Mouse (Mus musculus) CH12.LX (cell line): ENCODE measurements around the gene Sgf29. TPM values are rescaled to one million over a fixed set of nuclear protein-coding genes. Genes with fewer than 3 reads are reported as not detected.

Source experiments
- DNase-seq: peaks from one replicate; pipeline ENCODE4 v3.0.0-alpha.2; 2013; ENCODE audit errors: extremely low read depth
- H3K27ac ChIP-seq: 2 replicates; pipeline ENCODE4 v1.5.1; 2012; ENCODE audit warnings: low read depth, mild to moderate bottlenecking, control low read depth, moderate library complexity; ENCODE audit not compliant: insufficient read depth
- H3K27me3 ChIP-seq: replicated peaks from 2 replicates; pipeline ENCODE3; 2012; ENCODE audit warnings: inconsistent platforms
- H3K36me3 ChIP-seq, 2 experiments: replicated peaks in 1 of 2; 2 replicates each; pipeline versions ENCODE3 to v1.6.1; 2012; ENCODE audit warnings: inconsistent platforms in 1 of 2, low read length in 1 of 2, mild to moderate bottlenecking in 1 of 2, mixed read lengths in 1 of 2, moderate library complexity in 1 of 2; ENCODE audit not compliant: control insufficient read depth in 1 of 2, insufficient read depth in 1 of 2
- H3K4me1 ChIP-seq, 2 experiments: 2 replicates each; pipeline ENCODE4 v1.6.1; 2012; ENCODE audit warnings: inconsistent platforms in 1 of 2, moderate library complexity in 1 of 2; ENCODE audit not compliant: insufficient read depth in 2 of 2, control insufficient read depth in 1 of 2
- H3K4me2 ChIP-seq: 2 replicates; pipeline ENCODE4 v1.6.1; 2012; ENCODE audit warnings: low read depth, mild to moderate bottlenecking, control low read depth; ENCODE audit not compliant: poor library complexity, insufficient read depth, severe bottlenecking
- H3K4me3 ChIP-seq, 3 experiments: fragments of 150-350 bp in 1 of 3; sonication (generic) in 1 of 3; replicated peaks in 1 of 3; 2 replicates each; pipeline versions ENCODE3 to v1.5.1; 2011 to 2012; ENCODE audit warnings: low read depth in 2 of 3, low read length in 2 of 3, mild to moderate bottlenecking in 2 of 3, moderate library complexity in 2 of 3, control low read depth in 1 of 3, improper control_type of control experiment in 1 of 3, inconsistent platforms in 1 of 3, mixed read lengths in 1 of 3; ENCODE audit not compliant: poor library complexity in 1 of 3
- H3K79me2 ChIP-seq: replicated peaks from 2 replicates; pipeline ENCODE4 v1.6.1; 2012; ENCODE audit warnings: mild to moderate bottlenecking, moderate library complexity; ENCODE audit not compliant: control insufficient read depth, poor library complexity, insufficient read depth, severe bottlenecking; ENCODE audit errors: extremely low read depth
- H3K9ac ChIP-seq: 2 replicates; pipeline ENCODE4 v1.6.1; 2012; ENCODE audit warnings: low read depth, mild to moderate bottlenecking, control low read depth, moderate library complexity; ENCODE audit not compliant: insufficient read depth
- H3K9me3 ChIP-seq: replicated peaks from 2 replicates; pipeline ENCODE3; 2012; ENCODE audit warnings: low read length, inconsistent platforms, mixed read lengths
- BHLHE40 ChIP-seq: IDR thresholded peaks from 2 replicates; pipeline ENCODE4 v1.6.1; 2011; ENCODE audit warnings: mild to moderate bottlenecking, low read depth, low read length, improper control_type of control experiment
- CHD1 ChIP-seq: IDR thresholded peaks from 2 replicates; pipeline ENCODE4 v1.6.1; 2012; ENCODE audit warnings: low read depth, low read length, improper control_type of control experiment, inconsistent platforms
- CTCF ChIP-seq, 2 experiments: IDR thresholded peaks in 1 of 2; conservative IDR thresholded peaks in 1 of 2; 2 replicates each; pipeline ENCODE4 v1.5.1; 2011 to 2012; ENCODE audit warnings: low read depth in 2 of 2, low read length in 2 of 2, improper control_type of control experiment in 1 of 2, inconsistent platforms in 1 of 2, mild to moderate bottlenecking in 1 of 2, moderate library complexity in 1 of 2
- E2F4 ChIP-seq: IDR thresholded peaks from 2 replicates; pipeline ENCODE4 v1.6.1; 2011; ENCODE audit warnings: low read depth, low read length, improper control_type of control experiment; ENCODE audit not compliant: insufficient replicate concordance
- ELF1 ChIP-seq: IDR thresholded peaks from 2 replicates; pipeline ENCODE4 v1.6.1; 2014; ENCODE audit warnings: low read depth, mild to moderate bottlenecking, inconsistent platforms, low read length, improper control_type of control experiment
- EP300 ChIP-seq: IDR thresholded peaks from 2 replicates; pipeline ENCODE4 v1.6.1; 2011; ENCODE audit warnings: low read length, improper control_type of control experiment
- ETS1 ChIP-seq: conservative IDR thresholded peaks from 2 replicates; pipeline ENCODE4 v1.6.1; 2012; ENCODE audit warnings: low read depth, mild to moderate bottlenecking, inconsistent platforms, low read length, improper control_type of control experiment, moderate library complexity
- GABPA ChIP-seq: IDR thresholded peaks from 2 replicates; pipeline ENCODE4 v1.6.1; 2012; ENCODE audit warnings: low read depth, low read length, improper control_type of control experiment, inconsistent platforms; ENCODE audit not compliant: insufficient replicate concordance
- IRF4 ChIP-seq: IDR thresholded peaks from 2 replicates; pipeline ENCODE4 v1.6.1; 2014; ENCODE audit warnings: low read depth, mild to moderate bottlenecking, inconsistent platforms, low read length, improper control_type of control experiment
- JUN ChIP-seq: IDR thresholded peaks from 2 replicates; pipeline ENCODE4 v1.6.1; 2011; ENCODE audit warnings: low read depth, mild to moderate bottlenecking, low read length, improper control_type of control experiment, moderate library complexity; ENCODE audit not compliant: insufficient read depth
- JUND ChIP-seq: conservative IDR thresholded peaks from 2 replicates; pipeline ENCODE4 v1.6.1; 2011; ENCODE audit warnings: low read depth, low read length, improper control_type of control experiment
- KAT2A ChIP-seq: IDR thresholded peaks from 2 replicates; pipeline ENCODE4 v1.6.1; 2012; ENCODE audit warnings: low read length, improper control_type of control experiment, inconsistent platforms; ENCODE audit not compliant: insufficient replicate concordance
- MAFK ChIP-seq: IDR thresholded peaks from 2 replicates; pipeline ENCODE4 v1.6.1; 2011; ENCODE audit warnings: low read length, improper control_type of control experiment; ENCODE audit not compliant: insufficient replicate concordance
- MAX ChIP-seq: IDR thresholded peaks from 2 replicates; pipeline ENCODE4 v1.6.1; 2011; ENCODE audit warnings: low read length, improper control_type of control experiment
- MAZ ChIP-seq: IDR thresholded peaks from 2 replicates; pipeline ENCODE4 v1.6.1; 2012; ENCODE audit warnings: low read depth, mild to moderate bottlenecking, inconsistent platforms, low read length, improper control_type of control experiment, moderate library complexity
- MEF2A ChIP-seq: IDR thresholded peaks from 2 replicates; pipeline ENCODE4 v1.6.1; 2014; ENCODE audit warnings: low read depth, mild to moderate bottlenecking, inconsistent platforms, low read length, improper control_type of control experiment, borderline replicate concordance
- MXI1 ChIP-seq: IDR thresholded peaks from 2 replicates; pipeline ENCODE4 v1.6.1; 2011; ENCODE audit warnings: mild to moderate bottlenecking, low read depth, low read length, improper control_type of control experiment
- MYC ChIP-seq: IDR thresholded peaks from 2 replicates; pipeline ENCODE4 v1.6.1; 2011; ENCODE audit warnings: low read depth, mild to moderate bottlenecking, improper control_type of control experiment, low read length
- NELFE ChIP-seq: IDR thresholded peaks from 2 replicates; pipeline ENCODE4 v1.6.1; 2011; ENCODE audit warnings: low read depth, low read length, improper control_type of control experiment
- NRF1 ChIP-seq: IDR thresholded peaks from 2 replicates; pipeline ENCODE4 v1.6.1; 2014; ENCODE audit warnings: low read depth, mild to moderate bottlenecking, inconsistent platforms, low read length, improper control_type of control experiment, moderate library complexity
- PAX5 ChIP-seq: IDR thresholded peaks from 2 replicates; pipeline ENCODE4 v1.6.1; 2012; ENCODE audit warnings: low read length, inconsistent platforms, mixed read lengths
- POLR2A ChIP-seq: IDR thresholded peaks from 2 replicates; pipeline ENCODE4 v1.6.1; 2011; ENCODE audit warnings: low read depth, mild to moderate bottlenecking, improper control_type of control experiment, low read length
- POLR2AphosphoS2 ChIP-seq: IDR thresholded peaks from 2 replicates; pipeline ENCODE4 v1.6.1; 2011; ENCODE audit warnings: low read depth, low read length, improper control_type of control experiment
- RAD21 ChIP-seq: IDR thresholded peaks from 2 replicates; pipeline ENCODE4 v1.6.1; 2011; ENCODE audit warnings: low read depth, mild to moderate bottlenecking, low read length, improper control_type of control experiment, moderate library complexity
- SIN3A ChIP-seq: IDR thresholded peaks from 2 replicates; pipeline ENCODE4 v1.6.1; 2012; ENCODE audit warnings: low read length, improper control_type of control experiment, inconsistent platforms
- SMC3 ChIP-seq: IDR thresholded peaks from 2 replicates; pipeline ENCODE4 v1.6.1; 2011; ENCODE audit warnings: low read depth, low read length, improper control_type of control experiment
- TBP ChIP-seq: conservative IDR thresholded peaks from 2 replicates; pipeline ENCODE4 v1.6.1; 2011; ENCODE audit warnings: low read depth, low read length, improper control_type of control experiment
- TCF12 ChIP-seq: IDR thresholded peaks from 2 replicates; pipeline ENCODE4 v1.6.1; 2014; ENCODE audit warnings: low read depth, mild to moderate bottlenecking, inconsistent platforms, low read length, improper control_type of control experiment
- UBTF ChIP-seq: IDR thresholded peaks from 2 replicates; pipeline ENCODE4 v1.6.1; 2012; ENCODE audit warnings: low read depth, mild to moderate bottlenecking, inconsistent platforms, low read length, improper control_type of control experiment, moderate library complexity
- USF1 ChIP-seq: IDR thresholded peaks from 2 replicates; pipeline ENCODE4 v1.6.1; 2014; ENCODE audit warnings: low read depth, mild to moderate bottlenecking, inconsistent platforms, low read length, improper control_type of control experiment
- USF2 ChIP-seq: conservative IDR thresholded peaks from 2 replicates; pipeline ENCODE4 v1.6.1; 2011; ENCODE audit warnings: low read depth, low read length, improper control_type of control experiment
- ZC3H11A ChIP-seq: IDR thresholded peaks from 2 replicates; pipeline ENCODE4 v1.6.1; 2012; ENCODE audit warnings: low read depth, mild to moderate bottlenecking, inconsistent platforms, low read length, improper control_type of control experiment
- ZKSCAN1 ChIP-seq: IDR thresholded peaks from 2 replicates; pipeline ENCODE4 v1.6.1; 2012; ENCODE audit warnings: low read depth, inconsistent platforms, low read length, improper control_type of control experiment, borderline replicate concordance
- ZMIZ1 ChIP-seq: IDR thresholded peaks from 2 replicates; pipeline ENCODE4 v1.6.1; 2012; ENCODE audit warnings: low read depth, mild to moderate bottlenecking, inconsistent platforms, low read length, improper control_type of control experiment
- ZNF384 ChIP-seq: IDR thresholded peaks from 2 replicates; pipeline ENCODE4 v1.6.1; 2012; ENCODE audit warnings: low read depth, low read length, improper control_type of control experiment, inconsistent platforms
- dilution Hi-C: fragments of 300-500 bp; cut with MboI; formaldehyde crosslinking; loops from 2 replicates; pipeline ENCODE4 v1.14.3; 2020; ENCODE audit warnings: low sequenced_read_pairs; ENCODE audit not compliant: extremely low pct_unique_long_range_greater_than_20kb, extremely low pct_ligation_motif_present
- in situ Hi-C: fragments of 300-500 bp; cut with MboI; formaldehyde crosslinking; loops from 3 replicates; pipeline ENCODE4 v1.14.3; 2019; ENCODE audit warnings: low sequenced_read_pairs, low pct_ligation_motif_present, low pct_unique_long_range_greater_than_20kb, mixed read lengths
- polyA plus RNA-seq: library from polyadenylated mRNA; unstranded; fragments of >175 nt; gene quantifications from 2 replicates; pipeline ENCODE4 v1.2.1, GENCODE M21; 2012; ENCODE audit warnings: low read depth; ENCODE audit not compliant: insufficient read length
- total RNA-seq, 2 experiments: library from RNA; depleted of rRNA; stranded (reverse); fragments of 300-350 nt in 1 of 2; fragments of >200 nt in 1 of 2; gene quantifications; 2 replicates each; pipeline ENCODE4 v1.2.3; 2012 to 2014

The Sgf29 gene
- total and polyA plus RNA-seq, 3 experiments = 20.5 to 71.7 (median 55.6) TPM

DNA sequence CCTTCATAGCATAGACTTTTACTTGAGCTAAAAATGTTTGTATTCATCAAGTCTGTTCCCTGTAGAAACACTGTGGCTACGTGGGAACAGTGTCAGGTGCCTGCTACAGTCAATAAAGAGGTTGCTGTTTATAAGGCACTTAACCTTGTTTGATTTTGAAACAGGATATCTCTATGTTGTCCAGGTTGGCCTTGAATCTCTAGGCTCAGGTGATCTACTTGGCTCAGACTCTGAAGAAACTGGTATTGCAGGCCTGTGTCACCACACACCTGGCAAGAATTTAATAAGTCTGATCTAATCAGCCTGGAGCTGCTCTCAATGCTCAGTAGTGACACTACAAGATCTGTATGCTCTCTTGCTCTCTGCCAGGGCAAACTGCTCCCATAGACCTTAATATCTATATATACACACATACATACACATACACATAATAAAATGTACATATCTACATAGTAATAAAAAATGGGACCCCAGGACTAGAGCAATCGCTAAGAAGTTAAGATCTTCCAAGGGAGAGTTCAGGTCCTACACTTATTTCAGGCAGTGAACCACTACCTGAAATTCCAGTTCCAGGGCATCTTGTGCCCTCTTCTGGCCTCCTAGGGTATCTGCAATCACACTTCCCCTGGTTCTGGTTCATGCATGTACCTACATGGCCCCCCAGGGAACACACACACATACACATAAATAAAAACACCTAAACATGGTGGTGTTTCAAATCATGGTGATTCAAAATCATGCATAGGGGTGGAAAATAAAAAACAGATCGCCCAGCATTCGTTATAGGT lies 12.2 kb upstream of the Sgf29 start:
- no peak overlapping the region for H3K9ac ChIP-seq
- no peaks in the 10 kb centered on the region for H3K9me3 ChIP-seq
- H3K4me1 ChIP-seq = no peaks in the 10 kb centered on the region
- in situ Hi-C loops = no loop called here
- dilution Hi-C loops = no loop called here
- H3K4me2 ChIP-seq = no peak overlapping the region
- no peaks in the 10 kb centered on the region for H3K36me3 ChIP-seq
- no peaks in the 10 kb centered on the region; the same call in 1 of the 2 replicates for H3K79me2 ChIP-seq
- no peaks in the 10 kb centered on the region for H3K27me3 ChIP-seq
- no peak overlapping the region for H3K4me3 ChIP-seq
- TF ChIP-seq MXI1 (no peak), ZNF384 (no peak), JUND (no peak), USF1 (no peak), MAX (no peak), E2F4 (no peak), RAD21 (peak; percentile 93), CTCF (conservative IDR thresholded peaks at IDR 0.05 in 1 of 2, IDR thresholded peaks at IDR 0.05 in 1 of 2; ENCODE audit: low read depth in 2 of 2, low read length in 2 of 2) (peak; percentile 54 to 94), POLR2A (no peak), TCF12 (no peak), MAFK (no peak), CHD1 (no peak), USF2 (no peak), KAT2A (no peak), GABPA (no peak), IRF4 (no peak), JUN (no peak), SIN3A (no peak), POLR2AphosphoS2 (no peak), SMC3 (peak; percentile 92), EP300 (no peak), BHLHE40 (no peak), UBTF (no peak), TBP (no peak), NELFE (no peak; the same call in 1 of the 2 replicates), ELF1 (no peak), ZMIZ1 (no peak), ETS1 (no peak), MYC (no peak), MAZ (no peak), PAX5 (no peak), MEF2A (no peak), ZKSCAN1 (no peak), ZC3H11A (peak; percentile 80), NRF1 (no peak)
- H3K27ac ChIP-seq = no peak overlapping the region
- peak; percentile 68 for DNase-seq
